Mouse (Mus musculus) macrophage (primary cell): ENCODE results near the gene 4931406C07Rik. TPM values are rescaled to one million over a fixed set of nuclear protein-coding genes. Genes with fewer than 3 reads are reported as not detected.

Experiments used
- H3K27ac ChIP-seq: fragments of 350-480 bp; formaldehyde crosslinking; 2 replicates; pipeline ENCODE4 v1.9.0; 2021
- H3K36me3 ChIP-seq: fragments of 350-480 bp; formaldehyde crosslinking; 2 replicates; pipeline ENCODE4 v1.9.0; 2021; ENCODE audit errors: inconsistent target
- H3K4me3 ChIP-seq: fragments of 350-480 bp; formaldehyde crosslinking; 2 replicates; pipeline ENCODE4 v1.9.0; 2021; ENCODE audit errors: inconsistent target
- H3K79me2 ChIP-seq: fragments of 350-480 bp; formaldehyde crosslinking; 2 replicates; pipeline ENCODE4 v1.9.0; 2021; ENCODE audit errors: inconsistent target
- WGBS: methylation state at CpG from one replicate; pipeline ENCODE4 v1.1.7; 2026; ENCODE audit warnings: inconsistent platforms; ENCODE audit not compliant: missing documents; 5-methylcytosine and 5-hydroxymethylcytosine counted together
- polyA plus RNA-seq: library from polyadenylated mRNA; stranded (reverse); fragments of 250-400 nt; gene quantifications from 3 replicates; pipeline ENCODE4 v1.2.4, GENCODE M21; 2018; ENCODE audit warnings: inconsistent platforms

The 4931406C07Rik gene
- polyA plus RNA-seq, 1 experiment from 2014 or later = 111 TPM

DNA sequence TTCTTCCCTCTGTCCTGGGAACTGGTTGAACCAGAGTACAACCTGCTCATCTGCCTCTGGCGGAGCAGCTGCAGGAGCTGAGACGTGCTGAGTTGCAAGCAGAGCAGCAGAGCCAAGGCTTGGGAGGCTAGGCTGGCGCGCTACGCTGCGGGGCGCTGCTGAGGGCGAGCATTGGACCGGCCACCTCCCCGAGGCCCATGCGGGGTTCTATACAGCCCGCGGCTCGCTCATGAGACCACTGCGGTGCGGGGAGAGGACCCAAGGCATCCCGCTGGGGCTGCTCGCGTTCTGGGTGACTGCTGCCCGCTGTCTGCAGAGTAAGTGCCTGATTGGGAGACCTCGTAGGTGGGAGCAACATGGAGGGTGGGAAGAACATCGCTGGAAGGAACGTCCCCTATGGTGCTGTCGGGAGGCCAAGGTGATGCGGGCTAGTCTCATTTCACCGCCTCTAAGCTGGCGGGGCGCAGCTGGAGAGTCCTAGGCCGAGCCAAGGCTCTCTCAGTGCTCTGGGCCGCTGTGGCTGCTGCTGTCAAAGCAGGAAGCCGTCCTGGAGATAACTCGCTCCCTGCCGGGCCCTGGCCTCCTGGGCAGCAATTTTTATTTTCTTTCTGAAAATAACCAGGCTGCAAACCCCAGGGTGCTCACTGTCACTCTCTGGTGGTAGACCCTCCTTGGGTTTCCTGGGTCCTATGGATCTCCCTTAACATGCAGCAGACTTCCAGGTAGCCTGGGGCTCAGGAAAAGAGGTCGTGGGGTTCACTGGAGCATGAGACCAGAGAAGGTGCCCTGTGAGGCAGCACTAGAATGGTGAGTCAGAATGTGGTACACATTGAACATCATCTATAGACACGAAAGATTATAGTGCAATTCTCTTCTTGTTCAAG is 67.0 kb downstream of the 4931406C07Rik start, which contains the start of gene Vstm5:
TSS of gene Vstm5 (plus strand) at position 4 of the 884 bp plus-strand sequence.
- Histone ChIP-seq H3K4me3 (no peak within 1 kb of the TSS), H3K27ac (no peak within 1 kb of the TSS), H3K36me3 (no peaks in the 10 kb centered on the region), H3K79me2 (no peaks in the 10 kb centered on the region)
- 8% methylated on average over 35 of the region's 35 CpGs for WGBS

- H3K4me3 ChIP-seq = no peak overlapping the region
- 77% methylated on average over 16 of the region's 16 CpGs for WGBS
- H3K36me3 ChIP-seq = no peaks in the 10 kb centered on the region
- H3K79me2 ChIP-seq = no peaks in the 10 kb centered on the region
- no peak overlapping the region for H3K27ac ChIP-seq
These were observed 67.8 kb downstream of the 4931406C07Rik start for GRCm38 (mm10) chr9:15238297-15238990.

- no peaks in the 10 kb centered on the region for H3K36me3 ChIP-seq
- WGBS = 65% methylated on average over 14 of the region's 14 CpGs
- no peak overlapping the region for H3K27ac ChIP-seq
- H3K4me3 ChIP-seq = no peak overlapping the region
- H3K79me2 ChIP-seq = no peaks in the 10 kb centered on the region
These were observed 68.5 kb downstream of the 4931406C07Rik start for GRCm38 (mm10) chr9:15237516-15238296.

- no peak overlapping the region for H3K4me3 ChIP-seq
- no peaks in the 10 kb centered on the region for H3K36me3 ChIP-seq
- no peaks in the 10 kb centered on the region for H3K79me2 ChIP-seq
- H3K27ac ChIP-seq = no peak overlapping the region
- WGBS = 87% methylated on average over 3 of the region's 3 CpGs
These were observed 70.3 kb downstream of the 4931406C07Rik start for GRCm38 (mm10) chr9:15235986-15236385.

DNA sequence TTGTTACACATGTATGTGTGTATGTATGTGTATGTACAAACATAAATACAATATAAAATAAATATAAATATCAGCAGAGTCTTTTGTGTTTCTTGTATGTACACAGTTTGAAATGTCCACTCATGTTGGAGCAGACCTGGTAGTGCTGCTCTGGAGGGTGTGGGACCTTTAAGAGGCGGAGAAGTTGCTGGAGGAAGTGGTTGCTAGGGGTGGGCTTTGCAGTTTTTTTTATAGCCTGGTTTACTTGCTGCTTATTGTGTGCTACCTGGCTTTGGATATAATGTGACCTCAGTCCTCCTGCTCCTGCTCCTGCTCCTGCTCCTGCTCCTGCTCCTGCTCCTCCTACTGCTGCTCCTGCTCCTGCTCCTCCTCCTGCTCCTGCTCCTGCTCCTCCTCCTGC is 72.6 kb downstream of the 4931406C07Rik start:
- H3K79me2 ChIP-seq = no peaks in the 10 kb centered on the region
- no peaks in the 10 kb centered on the region for H3K36me3 ChIP-seq
- WGBS = 86% methylated on average over 1 of the region's 1 CpGs
- no peak overlapping the region for H3K4me3 ChIP-seq
- H3K27ac ChIP-seq = no peak overlapping the region

Other genes with a start within 250 kb of the 4931406C07Rik start
- not detected in 3 replicates for gene Hephl1, start 194.3 kb downstream of the 4931406C07Rik start, polyA plus RNA-seq
- not detected in 3 replicates for gene Vstm5, start 67.4 kb downstream of the 4931406C07Rik start, polyA plus RNA-seq
- 19.5 to 27.1 TPM (median 22.9 TPM) in 3 replicates for gene Med17, start 26.5 kb downstream of the 4931406C07Rik start, polyA plus RNA-seq
- gene Taf1d, start 234 bp downstream of the 4931406C07Rik start, polyA plus RNA-seq = 35.7 to 117 TPM (median 46.4 TPM) in 3 replicates
- 9.1 to 9.7 TPM (median 9.3 TPM) in 3 replicates for gene Cep295, start 51.3 kb upstream of the 4931406C07Rik start, polyA plus RNA-seq
- 1.8 to 10.5 TPM (median 1.9 TPM) in 3 replicates for gene Smco4, start 187.0 kb upstream of the 4931406C07Rik start, polyA plus RNA-seq